Mouse (Mus musculus) MEL (cell line): ENCODE results near the gene Pfdn6. TPM values are rescaled to one million over a fixed set of nuclear protein-coding genes. Genes with fewer than 3 reads are reported as not detected.

ENCODE experiments used
- DNase-seq: peaks from one replicate; pipeline ENCODE4 v3.0.0; 2011; ENCODE audit warnings: low read depth, low spot score
- H3K27ac ChIP-seq: 2 replicates; pipeline ENCODE4 v1.5.1; 2012; ENCODE audit warnings: low read depth, mild to moderate bottlenecking, control low read depth, low read length, moderate library complexity; ENCODE audit not compliant: control insufficient read depth
- H3K27me3 ChIP-seq, 2 experiments: fragments of 150-350 bp in 1 of 2; sonication (generic) in 1 of 2; 2 replicates each; pipeline ENCODE4 v1.6.1; 2012; ENCODE audit warnings: low read length in 2 of 2, mild to moderate bottlenecking in 2 of 2, improper control_type of control experiment in 1 of 2, moderate library complexity in 1 of 2; ENCODE audit not compliant: insufficient read depth in 2 of 2, control insufficient read depth in 1 of 2
- H3K36me3 ChIP-seq, 2 experiments: 2 replicates each; pipeline ENCODE4 v1.6.1; 2012 to 2014; ENCODE audit warnings: low read length in 2 of 2, improper control_type of control experiment in 1 of 2, inconsistent platforms in 1 of 2, mild to moderate bottlenecking in 1 of 2; ENCODE audit not compliant: insufficient read depth in 2 of 2, control insufficient read depth in 1 of 2
- H3K4me1 ChIP-seq, 2 experiments: fragments of 150-350 bp in 1 of 2; sonication (generic) in 1 of 2; 2 replicates each; pipeline ENCODE4 v1.6.1; 2012; ENCODE audit warnings: low read length in 2 of 2, improper control_type of control experiment in 1 of 2, mild to moderate bottlenecking in 1 of 2; ENCODE audit not compliant: insufficient read depth in 2 of 2, control insufficient read depth in 1 of 2
- H3K4me3 ChIP-seq, 2 experiments: fragments of 150-350 bp in 1 of 2; sonication (generic) in 1 of 2; 2 replicates each; pipeline ENCODE4 v1.5.1; 2012; ENCODE audit warnings: low read depth in 2 of 2, low read length in 2 of 2, mild to moderate bottlenecking in 2 of 2, moderate library complexity in 2 of 2, control low read depth in 1 of 2, improper control_type of control experiment in 1 of 2; ENCODE audit not compliant: control insufficient read depth in 1 of 2, insufficient read depth in 1 of 2
- H3K79me2 ChIP-seq: 2 replicates; pipeline ENCODE4 v1.6.1; 2012; ENCODE audit warnings: mild to moderate bottlenecking, low read length, moderate library complexity; ENCODE audit not compliant: control insufficient read depth, poor library complexity, insufficient read depth
- H3K9ac ChIP-seq: 2 replicates; pipeline ENCODE4 v1.6.1; 2012; ENCODE audit warnings: low read depth, mild to moderate bottlenecking, control low read depth, low read length, moderate library complexity; ENCODE audit not compliant: control insufficient read depth, poor library complexity, severe bottlenecking
- H3K9me3 ChIP-seq: fragments of 150-350 bp; sonication (generic); replicated peaks from 2 replicates; pipeline ENCODE4 v1.6.1; 2012; ENCODE audit warnings: mild to moderate bottlenecking, low read length, improper control_type of control experiment, moderate library complexity; ENCODE audit not compliant: insufficient read depth
- CHD2 ChIP-seq: IDR thresholded peaks from 2 replicates; pipeline ENCODE4 v1.6.1; 2011; ENCODE audit warnings: low read length, improper control_type of control experiment
- CTCF ChIP-seq, 3 experiments: IDR thresholded peaks in 2 of 3; conservative IDR thresholded peaks in 1 of 3; 2 replicates each; pipeline ENCODE4 v1.5.1; 2011 to 2012; ENCODE audit warnings: low read length in 3 of 3, low read depth in 2 of 3, mild to moderate bottlenecking in 2 of 3, improper control_type of control experiment in 1 of 3, inconsistent platforms in 1 of 3, mixed read lengths in 1 of 3, moderate library complexity in 1 of 3; ENCODE audit not compliant: control insufficient read depth in 1 of 3, insufficient read depth in 1 of 3, poor library complexity in 1 of 3, severe bottlenecking in 1 of 3
- ELF1 ChIP-seq: IDR thresholded peaks from 2 replicates; pipeline ENCODE4 v1.6.1; 2014; ENCODE audit warnings: low read depth, mild to moderate bottlenecking, inconsistent platforms, low read length, improper control_type of control experiment, moderate library complexity
- GABPA ChIP-seq: IDR thresholded peaks from 2 replicates; pipeline ENCODE4 v1.6.1; 2012; ENCODE audit warnings: low read depth, mild to moderate bottlenecking, inconsistent platforms, low read length, improper control_type of control experiment, moderate library complexity
- GATA1 ChIP-seq: IDR thresholded peaks from 2 replicates; pipeline ENCODE4 v1.6.1; 2011; ENCODE audit warnings: low read depth, low read length, improper control_type of control experiment
- JUND ChIP-seq: IDR thresholded peaks from 2 replicates; pipeline ENCODE4 v1.6.1; 2011; ENCODE audit warnings: low read depth, mild to moderate bottlenecking, improper control_type of control experiment, low read length
- KAT2A ChIP-seq: conservative IDR thresholded peaks from 2 replicates; pipeline ENCODE4 v1.6.1; 2012; ENCODE audit warnings: low read depth, low read length, improper control_type of control experiment, inconsistent platforms
- MAFK ChIP-seq: IDR thresholded peaks from 2 replicates; pipeline ENCODE4 v1.6.1; 2011; ENCODE audit warnings: low read depth, mild to moderate bottlenecking, low read length, improper control_type of control experiment, borderline replicate concordance
- MEF2A ChIP-seq: IDR thresholded peaks from 2 replicates; pipeline ENCODE4 v1.6.1; 2014; ENCODE audit warnings: low read depth, mild to moderate bottlenecking, inconsistent platforms, low read length, improper control_type of control experiment; ENCODE audit not compliant: poor library complexity, insufficient replicate concordance, severe bottlenecking; ENCODE audit errors: extremely low read depth
- MYC ChIP-seq: IDR thresholded peaks from 2 replicates; pipeline ENCODE4 v1.6.1; 2011; ENCODE audit warnings: low read depth, mild to moderate bottlenecking, low read length, improper control_type of control experiment, moderate library complexity
- NELFE ChIP-seq: IDR thresholded peaks from 2 replicates; pipeline ENCODE4 v1.6.1; 2011; ENCODE audit warnings: low read depth, low read length, improper control_type of control experiment
- RAD21 ChIP-seq: IDR thresholded peaks from 2 replicates; pipeline ENCODE4 v1.6.1; 2011; ENCODE audit warnings: mild to moderate bottlenecking, low read depth, low read length, improper control_type of control experiment
- SMC3 ChIP-seq: IDR thresholded peaks from 2 replicates; pipeline ENCODE4 v1.6.1; 2011; ENCODE audit warnings: low read depth, low read length, improper control_type of control experiment
- ZMIZ1 ChIP-seq: IDR thresholded peaks from 2 replicates; pipeline ENCODE4 v1.6.1; 2012; ENCODE audit warnings: low read depth, mild to moderate bottlenecking, inconsistent platforms, low read length, improper control_type of control experiment, moderate library complexity
- ZNF384 ChIP-seq: IDR thresholded peaks from 2 replicates; pipeline ENCODE4 v1.6.1; 2012; ENCODE audit warnings: low read depth, mild to moderate bottlenecking, inconsistent platforms, low read length, improper control_type of control experiment
- polyA plus RNA-seq, 2 experiments: library from polyadenylated mRNA; stranded (reverse) in 1 of 2; unstranded in 1 of 2; fragments of >175 nt in 1 of 2; fragments of >200 nt in 1 of 2; gene quantifications; 2 replicates each; pipeline versions ENCODE4 v1.2.1 to v1.2.4; 2012; ENCODE audit warnings: low replicate concordance in 2 of 2, low read depth in 1 of 2; ENCODE audit not compliant: insufficient read length in 2 of 2, insufficient read depth in 1 of 2, missing spikeins in 1 of 2
- total RNA-seq: library from RNA; depleted of rRNA; stranded (reverse); fragments of 300-350 nt; gene quantifications from 2 replicates; pipeline ENCODE4 v1.2.3, GENCODE M21; 2012

Pfdn6 gene
- total and polyA plus RNA-seq, 3 experiments = 222 to 239 TPM; not detected in 1

- Histone ChIP-seq H3K9me3 (no peaks in the 10 kb centered on the region), H3K4me1 (peaks cover 21 to 47% of the 10 kb centered on the region in 2 experiments), H3K9ac (no peak overlapping the region), H3K27ac (no peak overlapping the region), H3K79me2 (no peaks in the 10 kb centered on the region), H3K4me3 (no peak overlapping the region), H3K27me3 (no peaks in the 10 kb centered on the region), H3K36me3 (peaks cover 0 to 30% of the 10 kb centered on the region in 2 experiments; a peak in 2 of 4 replicates)
- no peak for DNase-seq
- TF ChIP-seq ZNF384 (peak; percentile 76), GATA1 (no peak)
Measured at GRCm38 (mm10) chr17:33900281-33900988, 39.7 kb downstream of the Pfdn6 start.

- Histone ChIP-seq H3K9ac (no peak overlapping the region), H3K36me3 (peaks cover 0 to 30% of the 10 kb centered on the region in 2 experiments; a peak in 2 of 4 replicates), H3K9me3 (no peaks in the 10 kb centered on the region), H3K27ac (no peak overlapping the region), H3K27me3 (no peaks in the 10 kb centered on the region), H3K4me3 (no peak overlapping the region), H3K4me1 (peaks cover 21 to 47% of the 10 kb centered on the region in 2 experiments), H3K79me2 (no peaks in the 10 kb centered on the region)
- DNase-seq = no peak
- TF ChIP-seq RAD21 (no peak), MYC (no peak), MEF2A (no peak), ZNF384 (no peak), JUND (no peak), CTCF (IDR thresholded peaks at IDR 0.05 in 2 of 3, conservative IDR thresholded peaks at IDR 0.05 in 1 of 3; ENCODE audit: control insufficient read depth in 1 of 3, insufficient read depth in 1 of 3, low read depth in 2 of 3, low read length in 3 of 3, poor library complexity in 1 of 3, severe bottlenecking in 1 of 3) (no peak), GATA1 (no peak), MAFK (no peak), CHD2 (no peak), ZMIZ1 (no peak), KAT2A (no peak), ELF1 (no peak), GABPA (no peak), NELFE (no peak), SMC3 (no peak)
Measured at GRCm38 (mm10) chr17:33899642-33900041, 40.5 kb downstream of the Pfdn6 start.
